Mouse (Mus musculus): ENCODE measurements around the gene Zfp866. TPM values are rescaled to one million over a fixed set of nuclear protein-coding genes. Genes with fewer than 3 reads are reported as not detected.

Gene Zfp866
- polyA plus RNA-seq (2014; fragmentation: Nextera tagmentation; extraction: Ambion mirVana) = 36.7 and 38.9 TPM in 2 replicates

DNA sequence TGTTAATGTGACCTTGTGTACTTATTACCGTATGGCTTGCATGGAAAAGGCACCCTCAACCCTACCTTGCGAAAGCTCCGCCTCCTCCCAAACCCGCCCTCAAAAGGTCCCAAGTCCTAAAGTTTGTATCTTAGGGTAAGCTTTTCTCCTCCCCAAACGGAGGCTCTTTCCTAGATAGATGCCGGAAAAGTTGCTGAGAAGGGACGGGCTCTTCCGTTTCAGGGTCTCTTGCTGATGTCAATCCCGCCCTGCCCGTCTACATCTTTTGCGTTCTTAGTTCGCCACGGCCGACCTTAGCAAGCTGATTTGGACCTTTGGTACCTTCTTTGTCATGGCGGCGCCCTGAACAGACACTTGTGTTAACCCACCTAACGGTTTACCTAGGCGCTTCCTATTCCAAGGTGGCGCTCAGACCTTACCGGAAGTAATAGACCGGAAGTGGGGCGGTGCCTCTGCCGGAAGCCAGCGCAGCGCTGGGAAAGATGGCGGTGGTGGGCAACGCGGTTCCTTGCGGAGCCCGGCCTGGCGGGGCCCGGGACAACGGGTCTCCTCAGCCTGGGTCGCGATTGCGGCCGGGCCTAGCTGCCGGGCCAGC, at the start of gene Zfp866, which contains the start of gene Atp13a1:
Gene Zfp866, minus strand, starts transcription at position 406 of the 595 bp plus-strand sequence.
Gene Atp13a1, plus strand, starts transcription at position 391 of the 595 bp plus-strand sequence.
- ATAC-seq (replicated peaks; ENCODE audit: insufficient number of reproducible peaks, low FRiP score, low TSS enrichment, low read depth) (peak; percentile 89), DNase-seq (ENCODE audit: low spot score) (peak; percentile 92)
- H3K4me3 ChIP-seq (ENCODE audit: low read depth, low read length) = peak within 1 kb of the TSS; percentile 100
- peak within 1 kb of the TSS; percentile 75 for H3K27ac ChIP-seq (replicated peaks; ENCODE audit: low read depth, low read length)
- H3K9me3 ChIP-seq (replicated peaks; ENCODE audit: control insufficient read depth, low read length) = no peaks in the 10 kb centered on the region
- H3K27me3 ChIP-seq (ENCODE audit: control insufficient read depth, insufficient read depth, low read length) = no peaks in the 10 kb centered on the region
- peak within 1 kb of the TSS; percentile 97 for H3K9ac ChIP-seq (replicated peaks; ENCODE audit: low read length)
- peaks cover 2% of the 10 kb centered on the region; the same call in 1 of the 2 replicates for H3K36me3 ChIP-seq (replicated peaks; ENCODE audit: control insufficient read depth, insufficient read depth, low read depth, low read length)
- H3K4me1 ChIP-seq (ENCODE audit: control insufficient read depth, insufficient read depth, low read length) = no peaks in the 10 kb centered on the region
- WGBS = under 1% methylated on average over 33 of the region's 38 CpGs
- peak within 1 kb of the TSS; percentile 57 for H3K4me2 ChIP-seq (ENCODE audit: low read depth, low read length)

DNA sequence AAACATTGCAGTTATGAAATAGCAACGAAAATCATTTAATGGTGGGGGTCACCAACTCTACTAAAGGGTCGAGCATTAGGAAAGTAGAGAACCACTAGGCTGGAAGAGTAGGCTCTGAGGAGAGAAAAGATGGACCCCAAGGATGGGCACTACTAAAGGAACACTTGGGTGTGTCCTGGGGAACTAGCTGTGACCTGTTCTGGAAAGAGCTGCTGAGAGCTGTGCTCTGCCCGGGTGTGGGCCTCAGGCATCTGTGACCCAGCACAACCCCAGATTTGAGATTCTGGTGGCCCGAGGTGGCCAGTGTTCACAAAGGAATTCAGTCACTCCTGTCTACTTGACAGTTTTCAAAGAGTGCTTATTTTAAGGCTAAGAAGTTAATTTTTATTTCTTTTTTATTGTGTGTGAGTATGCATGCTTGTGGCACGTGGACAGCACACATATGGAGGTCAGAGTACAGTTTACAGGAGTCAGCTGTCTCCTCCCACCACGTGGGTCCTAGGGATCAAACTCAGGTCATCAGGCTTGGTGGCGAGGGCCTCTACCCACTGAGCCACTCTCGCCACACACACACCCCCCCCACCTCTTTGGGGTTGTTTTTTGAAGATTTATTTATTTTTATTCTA, 46.2 kb upstream of the Zfp866 start:
- H3K4me3 ChIP-seq (ENCODE audit: low read depth, low read length) = no peak overlapping the region
- no peak overlapping the region for H3K27ac ChIP-seq (replicated peaks; ENCODE audit: low read depth, low read length)
- no peak for ATAC-seq (replicated peaks; ENCODE audit: insufficient number of reproducible peaks, low FRiP score, low TSS enrichment, low read depth)
- H3K36me3 ChIP-seq (replicated peaks; ENCODE audit: control insufficient read depth, insufficient read depth, low read depth, low read length) = no peaks in the 10 kb centered on the region
- no peak for DNase-seq (ENCODE audit: low spot score)
- no peaks in the 10 kb centered on the region for H3K4me1 ChIP-seq (ENCODE audit: control insufficient read depth, insufficient read depth, low read length)
- WGBS = 73% methylated on average over 8 of the region's 8 CpGs
- no peak overlapping the region for H3K9ac ChIP-seq (replicated peaks; ENCODE audit: low read length)
- H3K4me2 ChIP-seq (ENCODE audit: low read depth, low read length) = no peak overlapping the region
- H3K9me3 ChIP-seq (replicated peaks; ENCODE audit: control insufficient read depth, low read length) = no peaks in the 10 kb centered on the region
- no peaks in the 10 kb centered on the region for H3K27me3 ChIP-seq (ENCODE audit: control insufficient read depth, insufficient read depth, low read length)

DNA sequence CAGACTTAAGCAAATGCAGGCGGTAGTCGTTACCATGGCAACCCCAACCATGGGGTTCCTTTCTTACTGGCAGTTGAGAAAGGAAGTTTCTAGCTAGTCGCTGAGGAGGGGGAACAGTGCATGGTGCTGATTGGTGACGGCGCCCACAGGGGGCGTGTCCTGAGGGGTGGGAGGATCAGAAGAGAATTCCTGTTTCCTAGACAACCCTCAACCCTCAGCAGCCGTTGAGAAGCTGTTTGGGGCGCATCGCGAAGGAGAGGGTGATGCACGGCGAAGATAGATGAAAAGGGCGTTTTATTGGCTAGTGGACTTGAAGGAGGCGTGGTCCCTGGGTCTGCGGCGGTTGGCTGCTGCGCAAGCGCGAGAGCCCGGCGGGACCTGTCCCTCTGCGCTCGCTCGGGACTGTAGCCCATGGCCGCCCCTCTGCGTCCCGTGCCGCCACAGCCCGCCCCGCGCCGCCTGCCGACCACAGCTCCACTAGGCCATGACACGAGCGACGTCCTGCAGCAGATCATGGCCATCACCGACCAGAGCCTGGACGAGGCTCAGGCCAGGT, 41.4 kb upstream of the Zfp866 start, which contains the start of gene Pbx4:
Gene Pbx4, plus strand, starts transcription at position 194 of the 556 bp plus-strand sequence.
- no peaks in the 10 kb centered on the region; the same call in 1 of the 2 replicates for H3K36me3 ChIP-seq (replicated peaks; ENCODE audit: control insufficient read depth, insufficient read depth, low read depth, low read length)
- H3K27me3 ChIP-seq (ENCODE audit: control insufficient read depth, insufficient read depth, low read length) = no peaks in the 10 kb centered on the region
- no peaks in the 10 kb centered on the region for H3K9me3 ChIP-seq (replicated peaks; ENCODE audit: control insufficient read depth, low read length)
- H3K4me3 ChIP-seq (ENCODE audit: low read depth, low read length) = peak within 1 kb of the TSS; percentile 52
- H3K4me2 ChIP-seq (ENCODE audit: low read depth, low read length) = peak within 1 kb of the TSS; percentile 88
- peak within 1 kb of the TSS; percentile 25 for H3K27ac ChIP-seq (replicated peaks; ENCODE audit: low read depth, low read length)
- peak within 1 kb of the TSS; percentile 69 for H3K9ac ChIP-seq (replicated peaks; ENCODE audit: low read length)
- H3K4me1 ChIP-seq (ENCODE audit: control insufficient read depth, insufficient read depth, low read length) = no peaks in the 10 kb centered on the region
- WGBS = under 1% methylated on average over 38 of the region's 38 CpGs
- peak; percentile 99 for DNase-seq (ENCODE audit: low spot score)
- peak; percentile 98 for ATAC-seq (replicated peaks; ENCODE audit: insufficient number of reproducible peaks, low FRiP score, low TSS enrichment, low read depth)

DNA sequence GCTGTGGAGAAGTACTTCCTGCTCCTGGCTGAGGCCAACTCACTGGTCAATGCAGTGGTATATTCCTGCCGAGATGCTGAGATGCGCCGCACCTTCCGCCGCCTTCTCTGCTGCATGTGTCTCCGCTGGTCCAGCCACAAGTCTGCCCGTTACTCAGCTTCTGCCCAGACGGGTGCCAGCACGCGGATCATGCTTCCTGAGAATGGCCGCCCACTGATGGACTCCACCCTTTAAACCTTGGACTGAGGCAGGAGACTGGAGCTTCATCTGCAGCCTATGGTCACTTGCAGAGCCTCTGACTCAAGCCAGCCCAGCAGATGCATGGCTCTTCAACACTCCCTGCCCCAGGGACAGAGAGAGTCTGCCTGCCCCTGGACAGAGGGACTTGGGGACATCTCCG, 35.4 kb upstream of the Zfp866 start:
- ATAC-seq (replicated peaks; ENCODE audit: insufficient number of reproducible peaks, low FRiP score, low TSS enrichment, low read depth) (no peak), DNase-seq (ENCODE audit: low spot score) (no peak)
- no peaks in the 10 kb centered on the region for H3K27me3 ChIP-seq (ENCODE audit: control insufficient read depth, insufficient read depth, low read length)
- no peaks in the 10 kb centered on the region; the same call in 1 of the 2 replicates for H3K36me3 ChIP-seq (replicated peaks; ENCODE audit: control insufficient read depth, insufficient read depth, low read depth, low read length)
- H3K27ac ChIP-seq (replicated peaks; ENCODE audit: low read depth, low read length) = no peak overlapping the region
- WGBS = 93% methylated on average over 12 of the region's 12 CpGs
- H3K9ac ChIP-seq (replicated peaks; ENCODE audit: low read length) = no peak overlapping the region
- H3K9me3 ChIP-seq (replicated peaks; ENCODE audit: control insufficient read depth, low read length) = no peaks in the 10 kb centered on the region
- H3K4me2 ChIP-seq (ENCODE audit: low read depth, low read length) = no peak overlapping the region
- H3K4me3 ChIP-seq (ENCODE audit: low read depth, low read length) = no peak overlapping the region
- no peaks in the 10 kb centered on the region; the same call in 1 of the 2 replicates for H3K4me1 ChIP-seq (ENCODE audit: control insufficient read depth, insufficient read depth, low read length)

DNA sequence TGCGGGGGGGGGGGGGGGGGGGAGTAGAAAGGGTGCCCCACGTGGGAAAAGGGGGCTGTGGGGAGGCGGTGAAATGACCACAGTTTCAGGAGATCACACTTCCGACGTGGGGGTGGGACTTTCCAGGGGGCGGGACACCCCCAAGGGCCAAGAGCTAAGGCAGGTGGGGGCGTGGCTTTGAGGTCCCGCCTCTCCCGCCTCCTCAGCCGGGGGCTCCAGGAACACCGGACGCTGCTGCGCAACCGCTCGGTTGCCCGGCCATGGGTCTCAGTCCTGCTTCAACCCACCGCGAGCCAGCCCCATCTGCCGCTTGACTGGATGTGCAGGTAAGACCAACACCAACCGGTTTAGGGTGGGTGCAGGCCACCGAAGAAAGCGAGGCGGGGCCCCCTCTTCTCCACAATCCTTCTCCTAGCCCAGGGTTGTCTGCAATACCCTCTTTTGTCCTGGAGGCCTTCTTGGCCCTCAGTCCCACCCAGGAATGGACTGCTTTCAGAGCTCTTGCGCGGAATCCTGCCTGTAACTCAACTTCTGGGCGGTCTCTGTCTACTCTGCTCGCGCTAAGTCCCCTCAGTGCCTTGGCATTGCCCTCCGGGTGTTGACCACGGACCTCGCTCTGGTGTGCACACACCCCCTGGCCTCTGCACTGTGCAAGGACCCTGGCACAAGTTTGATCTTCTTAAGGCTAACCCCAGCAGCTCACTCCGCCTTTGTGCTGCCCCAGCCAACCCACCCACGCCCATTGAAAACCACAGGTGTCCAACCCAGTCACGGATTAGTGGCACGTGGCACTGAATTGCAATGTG, 31.6 kb upstream of the Zfp866 start, which contains the start of gene Lpar2:
Gene Lpar2, plus strand, starts transcription at position 44 of the 806 bp plus-strand sequence.
- WGBS = 1% methylated on average over 31 of the region's 35 CpGs
- Histone ChIP-seq H3K9ac (replicated peaks; ENCODE audit: low read length) (peak within 1 kb of the TSS; percentile 79), H3K27ac (replicated peaks; ENCODE audit: low read depth, low read length) (peak within 1 kb of the TSS; percentile 35), H3K36me3 (replicated peaks; ENCODE audit: control insufficient read depth, insufficient read depth, low read depth, low read length) (no peaks in the 10 kb centered on the region), H3K9me3 (replicated peaks; ENCODE audit: control insufficient read depth, low read length) (no peaks in the 10 kb centered on the region), H3K27me3 (ENCODE audit: control insufficient read depth, insufficient read depth, low read length) (no peaks in the 10 kb centered on the region), H3K4me1 (ENCODE audit: control insufficient read depth, insufficient read depth, low read length) (no peaks in the 10 kb centered on the region; the same call in 1 of the 2 replicates), H3K4me3 (ENCODE audit: low read depth, low read length) (peak within 1 kb of the TSS; percentile 66), H3K4me2 (ENCODE audit: low read depth, low read length) (peak within 1 kb of the TSS; percentile 80)
- ATAC-seq (replicated peaks; ENCODE audit: insufficient number of reproducible peaks, low FRiP score, low TSS enrichment, low read depth) = peak; percentile 75
- DNase-seq (ENCODE audit: low spot score) = peak; percentile 92

DNA sequence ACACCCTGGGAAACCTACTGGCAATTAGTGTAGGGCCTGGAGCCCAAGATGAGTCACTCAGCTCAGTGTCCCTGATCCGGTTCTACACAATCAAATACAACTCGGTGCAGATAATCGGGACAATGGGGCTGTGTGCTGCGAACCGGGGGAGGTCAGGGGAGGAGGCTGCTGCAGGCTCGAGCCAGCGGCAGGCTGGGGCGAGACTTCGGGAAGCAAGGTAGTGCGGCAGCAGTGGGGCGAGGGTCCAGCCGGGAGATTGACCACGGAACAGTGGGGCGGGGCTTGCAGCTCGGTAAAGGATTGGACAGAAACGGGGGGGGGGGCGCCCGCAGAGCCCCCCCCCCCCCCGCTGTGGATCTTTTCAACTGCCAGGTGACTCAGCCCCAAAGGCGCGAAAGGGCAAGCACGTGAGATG, 31.0 kb upstream of the Zfp866 start:
- DNase-seq (ENCODE audit: low spot score) = peak; percentile 73
- Histone ChIP-seq H3K4me3 (ENCODE audit: low read depth, low read length) (peak overlapping the region; percentile 66), H3K27ac (replicated peaks; ENCODE audit: low read depth, low read length) (no peak overlapping the region), H3K9me3 (replicated peaks; ENCODE audit: control insufficient read depth, low read length) (no peaks in the 10 kb centered on the region), H3K36me3 (replicated peaks; ENCODE audit: control insufficient read depth, insufficient read depth, low read depth, low read length) (no peaks in the 10 kb centered on the region), H3K4me1 (ENCODE audit: control insufficient read depth, insufficient read depth, low read length) (no peaks in the 10 kb centered on the region; the same call in 1 of the 2 replicates), H3K27me3 (ENCODE audit: control insufficient read depth, insufficient read depth, low read length) (no peaks in the 10 kb centered on the region), H3K9ac (replicated peaks; ENCODE audit: low read length) (peak overlapping the region; percentile 79), H3K4me2 (ENCODE audit: low read depth, low read length) (peak overlapping the region; percentile 80)
- WGBS = 0% methylated on average over 16 of the region's 22 CpGs
- ATAC-seq (replicated peaks; ENCODE audit: insufficient number of reproducible peaks, low FRiP score, low TSS enrichment, low read depth) = peak; percentile 60

DNA sequence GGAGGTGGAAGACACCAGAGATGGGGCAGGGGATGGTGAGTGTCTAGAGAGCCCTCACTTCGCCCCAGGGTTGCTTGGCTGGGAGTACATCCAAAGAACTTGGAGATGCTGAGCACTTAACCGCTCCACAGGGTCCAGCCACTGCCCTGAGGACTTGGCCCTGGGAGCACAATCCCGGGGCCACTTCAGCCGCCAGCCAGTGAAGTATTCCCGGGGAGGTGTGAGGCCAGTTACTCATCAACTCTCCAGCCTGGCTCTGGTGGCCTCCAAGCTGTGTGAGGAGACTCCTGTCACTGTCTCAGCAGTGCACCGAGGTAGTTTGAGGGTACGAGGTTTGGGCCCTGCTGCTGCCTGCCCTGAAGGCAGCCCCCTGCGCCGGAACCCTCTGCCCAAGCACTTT, 29.5 kb upstream of the Zfp866 start:
- no peaks in the 10 kb centered on the region; the same call in 1 of the 2 replicates for H3K4me1 ChIP-seq (ENCODE audit: control insufficient read depth, insufficient read depth, low read length)
- no peak for ATAC-seq (replicated peaks; ENCODE audit: insufficient number of reproducible peaks, low FRiP score, low TSS enrichment, low read depth)
- H3K9me3 ChIP-seq (replicated peaks; ENCODE audit: control insufficient read depth, low read length) = no peaks in the 10 kb centered on the region
- no peaks in the 10 kb centered on the region for H3K36me3 ChIP-seq (replicated peaks; ENCODE audit: control insufficient read depth, insufficient read depth, low read depth, low read length)
- DNase-seq (ENCODE audit: low spot score) = no peak
- H3K4me3 ChIP-seq (ENCODE audit: low read depth, low read length) = no peak overlapping the region
- H3K4me2 ChIP-seq (ENCODE audit: low read depth, low read length) = no peak overlapping the region
- no peak overlapping the region for H3K9ac ChIP-seq (replicated peaks; ENCODE audit: low read length)
- no peak overlapping the region for H3K27ac ChIP-seq (replicated peaks; ENCODE audit: low read depth, low read length)
- WGBS = 73% methylated on average over 9 of the region's 9 CpGs
- no peaks in the 10 kb centered on the region for H3K27me3 ChIP-seq (ENCODE audit: control insufficient read depth, insufficient read depth, low read length)
